Mouse (Mus musculus) heart, adult 2 months (tissue): Measurements from ENCODE around the gene Agpat4.

Experiments
- CTCF ChIP-seq: fragments of 200-600 bp; IDR thresholded peaks from 2 replicates; pipeline ENCODE4 v1.8.1; 2022; ENCODE audit warnings: antibody characterized with exemption, mild to moderate bottlenecking, moderate library complexity
- POLR2A ChIP-seq: fragments of 200-500 bp; IDR thresholded peaks from 2 replicates; pipeline ENCODE4 v1.6.1; 2011; ENCODE audit warnings: mild to moderate bottlenecking, low read depth, low read length, control low read depth; ENCODE audit not compliant: insufficient read depth

DNA sequence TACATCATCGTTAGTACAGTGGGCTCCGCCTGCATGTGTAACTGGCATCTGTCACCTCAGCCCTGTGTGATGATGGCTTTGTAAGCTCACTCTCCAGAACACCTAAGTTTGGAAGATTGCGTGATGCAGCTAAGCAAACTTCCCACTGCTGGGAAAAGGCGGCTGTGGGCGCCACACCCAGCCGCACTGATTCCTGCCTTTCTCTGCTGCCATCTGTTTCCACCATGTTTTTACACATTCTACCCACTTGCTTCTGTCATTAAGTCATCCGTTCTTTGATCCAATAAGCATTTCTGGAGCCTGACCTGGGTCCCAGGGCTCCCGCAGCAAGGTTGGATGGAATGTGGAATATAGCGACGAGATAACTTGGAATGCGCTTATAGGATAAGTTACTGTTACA lies 93.4 kb downstream of the Agpat4 start:
- TF ChIP-seq CTCF: no peak
- TF ChIP-seq POLR2A: no peak
